Mouse (Mus musculus): ENCODE results near the gene Rab36. TPM values are rescaled to one million over a fixed set of nuclear protein-coding genes. Genes with fewer than 3 reads are reported as not detected.

The Rab36 gene
- polyA plus RNA-seq, 1 experiment: not detected

GRCm38 (mm10) chr10:75070281-75070976, 33.6 kb downstream of the Rab36 start:
- H3K27ac ChIP-seq (ENCODE audit: insufficient read depth, low read depth, low read length): no peak overlapping the region
- WGBS: 59% methylated on average over 11 of the region's 11 CpGs
- H3K4me3 ChIP-seq (ENCODE audit: insufficient read depth, low read depth, low read length): no peak overlapping the region
- TF ChIP-seq POLR2A (IDR thresholded peaks at IDR 0.05; ENCODE audit: insufficient read depth, low read depth, low read length) (no peak), CTCF (IDR thresholded peaks at IDR 0.05; ENCODE audit: insufficient read depth, low read depth, low read length) (no peak)
- peaks cover 18% of the 10 kb centered on the region for H3K4me1 ChIP-seq (ENCODE audit: control insufficient read depth, insufficient read depth, low read length)

GRCm38 (mm10) chr10:75075665-75076064, 38.8 kb downstream of the Rab36 start:
- H3K4me1 ChIP-seq (ENCODE audit: control insufficient read depth, insufficient read depth, low read length): peaks cover 25% of the 10 kb centered on the region
- 62% methylated on average over 5 of the region's 5 CpGs for WGBS
- H3K27ac ChIP-seq (ENCODE audit: insufficient read depth, low read depth, low read length): no peak overlapping the region
- no peak overlapping the region for H3K4me3 ChIP-seq (ENCODE audit: insufficient read depth, low read depth, low read length)
- TF ChIP-seq CTCF (IDR thresholded peaks at IDR 0.05; ENCODE audit: insufficient read depth, low read depth, low read length) (no peak), POLR2A (IDR thresholded peaks at IDR 0.05; ENCODE audit: insufficient read depth, low read depth, low read length) (no peak)

- 87% methylated on average over 14 of the region's 14 CpGs for WGBS
- H3K27ac ChIP-seq (ENCODE audit: insufficient read depth, low read depth, low read length): no peak overlapping the region
- H3K4me1 ChIP-seq (ENCODE audit: control insufficient read depth, insufficient read depth, low read length): peaks cover 24% of the 10 kb centered on the region
- no peak overlapping the region for H3K4me3 ChIP-seq (ENCODE audit: insufficient read depth, low read depth, low read length)
- TF ChIP-seq POLR2A (IDR thresholded peaks at IDR 0.05; ENCODE audit: insufficient read depth, low read depth, low read length) (no peak), CTCF (IDR thresholded peaks at IDR 0.05; ENCODE audit: insufficient read depth, low read depth, low read length) (no peak)
These were observed 41.6 kb downstream of the Rab36 start for GRCm38 (mm10) chr10:75078174-75079128.

- no peak for TF ChIP-seq CTCF (IDR thresholded peaks at IDR 0.05; ENCODE audit: insufficient read depth, low read depth, low read length)
- Histone ChIP-seq H3K4me1 (ENCODE audit: control insufficient read depth, insufficient read depth, low read length) (no peaks in the 10 kb centered on the region), H3K27ac (ENCODE audit: insufficient read depth, low read depth, low read length) (no peak overlapping the region), H3K4me3 (ENCODE audit: insufficient read depth, low read depth, low read length) (no peak overlapping the region)
- 53% methylated on average over 1 of the region's 1 CpGs for WGBS
These were observed 48.5 kb downstream of the Rab36 start for GRCm38 (mm10) chr10:75085330-75085729.

- WGBS: 90% methylated on average over 4 of the region's 4 CpGs
- no peak overlapping the region for H3K4me3 ChIP-seq (ENCODE audit: insufficient read depth, low read depth, low read length)
- TF ChIP-seq CTCF (IDR thresholded peaks at IDR 0.05; ENCODE audit: insufficient read depth, low read depth, low read length) (no peak), POLR2A (IDR thresholded peaks at IDR 0.05; ENCODE audit: insufficient read depth, low read depth, low read length) (no peak)
- no peak overlapping the region for H3K27ac ChIP-seq (ENCODE audit: insufficient read depth, low read depth, low read length)
- H3K4me1 ChIP-seq (ENCODE audit: control insufficient read depth, insufficient read depth, low read length): peaks cover 7% of the 10 kb centered on the region; the same call in 1 of the 2 replicates
These were observed 51.6 kb downstream of the Rab36 start for GRCm38 (mm10) chr10:75088471-75088870.

GRCm38 (mm10) chr10:75091478-75092152, 54.8 kb downstream of the Rab36 start:
- Histone ChIP-seq H3K4me3 (ENCODE audit: insufficient read depth, low read depth, low read length) (no peak overlapping the region), H3K4me1 (ENCODE audit: control insufficient read depth, insufficient read depth, low read length) (peaks cover 10% of the 10 kb centered on the region; the same call in 1 of the 2 replicates), H3K27ac (ENCODE audit: insufficient read depth, low read depth, low read length) (no peak overlapping the region)
- WGBS: 53% methylated on average over 10 of the region's 10 CpGs
- TF ChIP-seq CTCF (IDR thresholded peaks at IDR 0.05; ENCODE audit: insufficient read depth, low read depth, low read length) (no peak), POLR2A (IDR thresholded peaks at IDR 0.05; ENCODE audit: insufficient read depth, low read depth, low read length) (no peak)

- Histone ChIP-seq H3K27ac (ENCODE audit: insufficient read depth, low read depth, low read length) (no peak overlapping the region), H3K4me3 (ENCODE audit: insufficient read depth, low read depth, low read length) (no peak overlapping the region), H3K4me1 (ENCODE audit: control insufficient read depth, insufficient read depth, low read length) (peaks cover 20% of the 10 kb centered on the region)
- no peak for TF ChIP-seq POLR2A (IDR thresholded peaks at IDR 0.05; ENCODE audit: insufficient read depth, low read depth, low read length)
- TF ChIP-seq CTCF (IDR thresholded peaks at IDR 0.05; ENCODE audit: insufficient read depth, low read depth, low read length): no peak
- 76% methylated on average over 22 of the region's 22 CpGs for WGBS
These were observed 56.6 kb downstream of the Rab36 start for GRCm38 (mm10) chr10:75093252-75093987.

GRCm38 (mm10) chr10:75094338-75094737, 57.5 kb downstream of the Rab36 start:
- 96% methylated on average over 1 of the region's 1 CpGs for WGBS
- TF ChIP-seq POLR2A (IDR thresholded peaks at IDR 0.05; ENCODE audit: insufficient read depth, low read depth, low read length): no peak
- no peak for TF ChIP-seq CTCF (IDR thresholded peaks at IDR 0.05; ENCODE audit: insufficient read depth, low read depth, low read length)
- H3K27ac ChIP-seq (ENCODE audit: insufficient read depth, low read depth, low read length): no peak overlapping the region
- H3K4me3 ChIP-seq (ENCODE audit: insufficient read depth, low read depth, low read length): no peak overlapping the region
- peaks cover 26% of the 10 kb centered on the region for H3K4me1 ChIP-seq (ENCODE audit: control insufficient read depth, insufficient read depth, low read length)
